Mouse (Mus musculus): ENCODE results near the gene Itga3.
"Not testable (repeated sequence)": the region's sequence is repeated elsewhere in the genome, so short reads cannot be mapped to it uniquely, and the experiment has no call there.

Itga3 gene

GRCm38 (mm10) chr11:95032945-95033344, 43.7 kb downstream of the Itga3 start:
- no peak for DNase-seq (ENCODE audit: low spot score in 2 of 2)

GRCm38 (mm10) chr11:95027850-95028470, 48.6 kb downstream of the Itga3 start:
- DNase-seq (ENCODE audit: low spot score in 2 of 2), result no peak

GRCm38 (mm10) chr11:95026849-95027248, 49.8 kb downstream of the Itga3 start:
- no peak for DNase-seq (ENCODE audit: low spot score in 2 of 2)

GRCm38 (mm10) chr11:95026090-95026542, 50.5 kb downstream of the Itga3 start:
- no peak for DNase-seq (ENCODE audit: low spot score in 2 of 2)

GRCm38 (mm10) chr11:95025227-95026012, 51.2 kb downstream of the Itga3 start:
- DNase-seq (ENCODE audit: low spot score in 2 of 2), result no peak

DNA sequence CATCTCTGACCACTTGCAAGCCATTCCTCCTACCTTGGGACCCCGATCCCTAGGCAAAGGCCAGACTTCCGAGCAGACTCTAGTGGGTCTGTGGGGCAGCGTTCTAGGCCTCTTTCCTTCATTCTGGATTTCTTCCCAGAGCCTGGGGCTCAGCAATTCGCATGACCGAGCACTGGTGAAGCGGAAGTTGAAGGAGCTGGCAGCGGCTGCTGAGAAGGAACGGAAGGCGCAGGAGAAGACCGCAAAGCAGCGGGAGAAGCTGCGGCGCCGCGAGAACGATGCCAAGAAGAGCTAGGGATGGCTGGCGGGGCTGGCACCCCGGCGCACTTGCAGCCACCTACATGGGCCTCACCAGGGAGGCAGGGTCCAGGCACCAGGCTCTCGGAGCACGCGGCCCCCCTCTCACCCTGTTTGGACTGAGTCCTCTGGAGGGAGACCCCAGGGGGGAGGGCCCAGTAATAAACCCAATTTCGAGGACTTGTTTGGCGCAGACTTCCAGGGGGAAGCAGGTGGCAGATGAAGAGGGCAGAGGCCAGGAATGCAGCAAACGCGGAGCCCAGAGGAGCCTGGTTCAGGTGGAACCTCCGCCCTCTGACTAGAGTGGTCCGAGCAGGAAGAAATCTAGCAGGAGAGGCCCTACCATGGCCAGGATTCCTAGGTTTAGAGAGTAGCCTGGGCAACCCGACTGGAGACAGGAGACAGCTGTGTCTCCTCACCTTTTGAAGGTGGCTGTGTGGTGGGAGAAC, 52.0 kb downstream of the Itga3 start:
- no peak for DNase-seq (ENCODE audit: low spot score in 2 of 2)

DNA sequence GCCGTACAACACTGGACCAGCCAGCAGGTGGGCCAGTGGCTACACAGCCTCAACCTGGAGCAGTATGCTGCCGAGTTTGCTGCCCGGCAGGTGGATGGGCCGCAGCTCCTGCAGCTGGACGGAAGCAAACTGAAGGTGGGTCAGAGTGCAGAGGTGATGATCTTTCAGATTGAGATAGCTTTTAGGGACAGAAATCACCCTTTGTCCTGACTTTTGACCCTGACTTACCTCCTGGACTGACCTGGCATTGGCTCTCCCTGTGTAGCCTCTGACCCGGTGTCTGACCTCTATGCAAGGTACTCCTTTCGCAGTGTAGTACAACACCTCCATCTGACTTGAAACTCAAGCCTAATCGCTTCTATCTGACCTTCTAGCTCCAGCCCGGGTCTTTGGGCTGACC, 53.1 kb downstream of the Itga3 start:
- DNase-seq (ENCODE audit: low spot score in 2 of 2), result no peak

DNA sequence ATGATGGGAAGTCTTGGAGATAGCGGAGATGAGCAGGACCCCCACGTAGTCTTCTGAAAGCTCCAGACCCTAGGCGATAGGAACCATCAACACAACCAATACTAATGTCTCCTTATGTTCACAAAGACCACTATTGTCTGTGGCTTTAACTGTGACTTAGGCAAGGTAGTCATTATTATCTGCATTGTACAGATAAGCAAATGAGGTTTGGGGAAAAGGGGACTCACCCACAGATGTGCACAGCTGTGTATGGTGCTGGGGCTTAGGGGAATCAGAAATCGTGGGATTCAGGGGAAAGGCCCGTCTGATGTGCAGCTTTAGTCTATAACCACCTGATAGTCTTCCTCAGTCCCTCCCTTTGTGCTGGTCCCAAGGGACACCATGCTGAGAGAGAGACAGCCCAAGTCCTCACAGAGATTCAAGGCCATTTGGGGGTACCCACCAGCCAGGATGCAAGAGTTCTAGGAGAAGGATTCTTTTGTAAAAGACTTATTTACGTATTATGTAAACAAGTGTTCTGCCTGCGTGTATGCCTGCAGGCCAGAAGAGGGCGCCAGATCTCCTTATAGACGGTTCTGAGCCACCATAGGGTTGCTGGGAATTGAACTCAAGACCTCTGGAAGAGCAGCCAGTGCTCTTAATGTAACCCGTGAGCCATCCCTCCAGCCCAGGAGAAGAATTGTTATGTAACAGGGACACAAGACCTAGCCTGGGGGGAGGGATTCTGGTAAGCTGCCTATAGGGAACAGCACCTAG, 54.2 kb downstream of the Itga3 start:
- no peak for DNase-seq (ENCODE audit: low spot score in 2 of 2)

DNA sequence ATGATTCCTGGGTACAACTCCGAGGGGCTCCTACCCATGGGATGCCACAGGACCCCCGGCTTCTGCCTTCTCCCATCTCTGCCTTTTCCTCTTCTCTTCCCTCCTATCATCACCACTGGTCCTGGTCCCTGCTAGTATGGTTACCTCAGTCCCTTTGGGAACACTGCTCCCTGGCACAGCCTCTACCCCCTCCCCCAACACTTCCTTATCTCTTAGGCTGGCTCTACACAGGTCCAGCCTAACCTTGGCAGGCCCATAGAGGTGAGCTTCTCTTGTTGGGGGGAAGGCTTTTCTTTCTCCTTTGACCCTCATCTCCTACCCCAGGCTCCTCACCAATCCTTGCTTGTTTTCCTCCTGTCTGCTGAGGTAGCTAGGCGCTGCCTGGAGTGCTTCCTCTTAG, 61.1 kb downstream of the Itga3 start:
- DNase-seq (ENCODE audit: low spot score in 2 of 2), result no peak

GRCm38 (mm10) chr11:95012487-95012886, 64.1 kb downstream of the Itga3 start:
- no peak for DNase-seq (ENCODE audit: low spot score in 2 of 2)

DNA sequence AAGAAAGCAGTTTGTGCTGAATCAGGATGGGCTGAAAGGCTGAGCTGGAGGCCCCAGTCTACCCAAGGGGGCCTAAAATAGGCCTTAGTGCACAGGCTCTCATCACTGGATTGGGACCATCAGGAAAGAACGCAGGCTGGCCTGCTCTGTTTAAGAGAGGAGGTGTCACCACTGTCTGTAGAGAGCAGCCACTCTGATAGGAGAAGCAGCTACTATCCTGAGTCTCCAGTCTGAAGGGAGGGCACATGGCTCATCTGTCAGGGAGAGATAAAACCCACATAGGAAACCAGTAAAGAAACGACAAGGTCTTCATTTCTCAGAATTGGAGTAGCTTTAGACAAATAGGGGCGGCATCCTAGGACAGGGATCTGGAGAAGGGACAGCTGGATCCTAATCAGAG, 64.5 kb downstream of the Itga3 start:
- DNase-seq (ENCODE audit: low spot score in 2 of 2), result peak; percentile 58 to 75

- DNase-seq (ENCODE audit: low spot score in 2 of 2), result no peak
Measured at GRCm38 (mm10) chr11:95011416-95011815, 65.2 kb downstream of the Itga3 start.

DNA sequence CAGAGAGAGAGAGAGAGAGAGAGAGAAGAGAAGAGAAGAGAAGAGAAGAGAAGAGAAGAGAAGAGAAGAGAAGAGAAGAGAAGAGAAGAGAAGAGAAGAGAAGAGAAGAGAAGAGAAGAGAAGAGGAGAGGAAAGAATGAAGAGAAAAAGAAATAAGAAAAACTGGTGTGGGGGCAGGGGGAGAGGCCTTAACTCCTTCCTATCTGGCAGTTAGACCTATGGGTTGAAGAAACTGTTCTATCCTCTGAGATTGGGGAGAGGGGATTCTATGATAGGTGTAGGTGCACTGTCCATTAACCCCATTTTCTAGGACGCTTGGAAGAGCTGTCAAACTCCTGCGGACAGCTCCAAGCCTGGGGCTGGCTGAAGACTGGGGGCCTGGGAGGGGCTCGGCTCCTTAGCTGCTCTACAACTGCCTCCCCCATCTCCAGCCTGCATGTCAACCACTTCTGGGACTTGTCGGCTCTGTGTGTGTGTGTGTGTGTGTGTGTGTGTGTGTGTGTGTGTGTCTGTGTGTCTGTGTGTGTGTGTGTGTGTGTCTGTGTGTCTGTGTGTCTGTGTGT, 65.7 kb downstream of the Itga3 start:
- not testable (repeated sequence) for DNase-seq (ENCODE audit: low spot score in 2 of 2)

DNA sequence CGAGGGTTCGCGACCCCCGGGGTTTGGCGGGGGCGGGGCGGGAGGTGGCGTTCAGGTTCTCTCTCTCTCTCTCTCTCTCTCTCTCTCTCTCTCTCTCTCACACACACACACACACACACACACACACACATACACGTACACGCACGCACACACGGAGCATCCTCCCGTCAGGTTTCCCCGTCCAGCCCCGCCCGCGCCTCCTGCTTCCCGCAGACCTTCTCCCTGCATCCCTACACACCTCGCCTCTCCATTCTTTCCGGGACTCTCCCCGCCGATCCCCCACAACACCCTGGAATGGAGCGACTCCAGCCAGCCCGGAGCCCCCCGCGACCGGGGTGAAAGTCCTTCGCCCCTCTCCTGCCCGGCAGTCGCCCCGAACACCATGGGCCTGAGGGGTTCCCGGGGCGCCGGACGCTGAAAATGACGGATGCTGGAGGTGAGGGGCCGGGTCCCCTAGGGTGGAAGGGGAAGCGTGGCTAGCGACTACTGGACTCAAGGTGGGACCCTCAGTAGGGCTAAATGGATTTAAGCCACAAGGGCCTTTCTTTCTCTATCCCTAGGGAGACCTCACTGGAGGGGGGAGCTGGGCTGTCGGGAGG, 66.4 kb downstream of the Itga3 start:
- DNase-seq (ENCODE audit: low spot score in 2 of 2), result no peak

- DNase-seq (ENCODE audit: low spot score in 2 of 2), result no peak
Measured at GRCm38 (mm10) chr11:95009629-95010014, 67.0 kb downstream of the Itga3 start, which contains the start of gene Samd14. Samd14 (plus strand) TSS chr11:95009879.

- no peak for DNase-seq (ENCODE audit: low spot score in 2 of 2)
Measured at GRCm38 (mm10) chr11:95008661-95009628, 67.7 kb downstream of the Itga3 start.

DNA sequence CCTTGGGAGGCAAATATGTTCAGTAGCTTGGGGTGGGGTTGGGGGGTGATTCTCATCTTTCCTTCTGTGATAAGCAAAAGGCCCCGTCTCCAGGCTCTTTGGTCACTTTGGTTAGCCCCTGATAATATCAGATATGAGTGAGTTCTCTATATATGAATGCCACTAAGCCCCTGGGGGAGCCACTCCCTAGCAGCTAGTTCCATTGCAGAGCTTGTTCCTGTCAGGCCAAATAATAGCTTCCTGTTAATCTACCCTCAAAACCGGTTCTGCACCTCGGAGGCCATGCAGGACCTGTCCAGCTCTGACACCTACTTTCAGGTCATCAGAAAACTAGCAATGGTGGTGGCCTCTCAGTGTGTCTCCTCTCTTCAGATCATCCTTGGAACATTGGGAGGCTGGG, 69.2 kb downstream of the Itga3 start:
- DNase-seq (ENCODE audit: low spot score in 2 of 2), result no peak

DNA sequence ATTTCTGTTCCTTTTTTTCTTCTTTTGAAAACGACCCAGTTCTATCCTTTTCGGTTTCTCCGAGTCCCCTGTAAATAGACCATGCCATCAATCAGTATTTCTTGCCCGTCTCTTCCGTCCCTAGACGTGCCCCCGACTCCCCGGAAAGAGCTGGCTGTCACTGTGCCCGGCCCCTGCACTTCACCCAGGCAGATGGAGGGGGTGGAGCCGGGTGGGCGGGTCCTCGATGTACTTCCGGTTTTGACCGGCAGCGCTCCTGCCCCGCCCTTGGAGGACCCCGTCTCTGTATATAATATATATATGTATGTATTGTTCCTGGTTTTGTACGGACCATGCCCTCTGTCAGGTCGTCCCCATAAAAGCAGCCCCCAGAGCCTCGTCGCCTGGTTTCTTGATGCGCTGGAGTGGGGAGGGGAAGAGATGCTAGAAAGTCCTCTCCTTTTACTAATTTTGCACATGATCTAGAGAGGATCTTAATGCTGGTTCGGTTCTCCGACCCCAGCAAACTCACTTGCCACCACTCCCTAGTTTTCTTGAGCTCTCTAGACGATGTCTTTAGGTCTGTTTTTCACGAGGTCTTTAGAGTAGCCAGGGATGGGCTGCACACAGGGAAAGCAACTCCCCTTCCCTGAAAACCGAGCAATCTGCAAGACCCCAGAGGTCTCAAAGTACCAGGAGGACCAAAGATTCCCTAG, 69.9 kb downstream of the Itga3 start:
- DNase-seq (ENCODE audit: low spot score in 2 of 2), result peak; percentile 86 to 87

DNA sequence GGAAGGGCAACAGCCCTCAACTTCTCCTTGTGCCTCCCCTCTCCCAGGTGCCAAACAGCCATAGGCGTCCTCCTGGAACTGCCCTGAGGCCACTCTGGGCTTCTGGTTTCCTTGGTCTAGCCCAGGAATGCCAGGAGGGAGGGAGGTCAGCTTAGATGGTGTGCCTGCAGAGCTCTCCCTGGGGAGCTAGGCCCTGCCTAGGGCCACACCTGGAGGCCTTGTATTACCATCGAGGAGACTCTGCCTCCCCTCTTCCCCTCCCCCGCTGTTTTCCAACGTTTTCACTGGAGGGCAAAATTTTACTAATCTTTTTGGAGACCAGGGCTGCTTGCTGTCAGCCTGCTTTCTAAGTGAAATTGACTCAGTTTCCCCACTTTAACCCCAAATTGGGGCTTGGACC, 70.6 kb downstream of the Itga3 start:
- DNase-seq (ENCODE audit: low spot score in 2 of 2), result no peak

DNA sequence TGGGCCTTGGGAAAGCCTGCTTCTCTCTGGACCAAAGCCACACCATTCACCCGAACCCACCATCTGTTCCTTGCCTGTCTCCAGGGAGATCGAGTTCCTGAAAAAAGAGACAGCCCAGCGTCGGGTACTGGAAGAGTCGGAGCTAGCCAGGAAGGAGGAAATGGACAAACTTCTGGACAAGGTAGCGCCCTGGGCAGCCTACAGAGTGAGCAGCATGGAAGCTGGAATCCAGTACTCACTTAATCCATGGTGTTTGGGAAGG, 71.7 kb downstream of the Itga3 start:
- no peak for DNase-seq (ENCODE audit: low spot score in 2 of 2)
